Mouse (Mus musculus) spleen, adult 2 months (tissue): ENCODE results near the gene Car14.

Source experiments
- CTCF ChIP-seq: fragments of 200-500 bp; IDR thresholded peaks from 2 replicates; pipeline ENCODE4 v1.5.1; 2011; ENCODE audit warnings: mild to moderate bottlenecking, inconsistent platforms; ENCODE audit not compliant: insufficient read depth, insufficient read length, insufficient replicate concordance; ENCODE audit errors: extremely low read depth
- POLR2A ChIP-seq: fragments of 200-500 bp; IDR thresholded peaks from 2 replicates; pipeline ENCODE4 v1.6.1; 2011; ENCODE audit warnings: low read depth, low read length, inconsistent platforms

DNA sequence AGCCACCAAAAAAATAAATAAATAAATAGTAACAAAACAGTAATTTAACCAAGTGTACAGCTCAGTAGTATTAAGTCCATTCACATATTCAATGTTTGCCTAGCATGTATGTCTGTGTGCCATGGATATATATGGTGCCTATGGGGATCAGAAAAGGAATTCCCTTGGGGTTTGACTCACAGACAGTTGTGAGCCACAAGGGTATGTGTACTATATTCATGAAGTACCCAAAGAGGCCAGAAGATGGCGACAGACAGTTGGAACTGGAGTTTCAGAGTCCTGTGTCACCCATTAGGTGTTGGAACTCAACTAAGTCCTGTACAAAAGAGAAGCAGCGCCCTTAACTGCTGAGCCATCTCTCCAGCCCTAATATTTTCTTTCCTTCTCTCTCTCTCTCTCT is 42.7 kb downstream of the Car14 start:
- TF ChIP-seq POLR2A (no peak), CTCF (peak; percentile 31; the same call in 1 of the 2 replicates)
